Mouse (Mus musculus) heart, embryonic 11.5 days (tissue): ENCODE measurements around the gene Abhd17b. TPM values are rescaled to one million over a fixed set of nuclear protein-coding genes. Genes with fewer than 3 reads are reported as not detected.
A peak's percentile ranks its signal among the peaks of the same experiment; 100 is the strongest.

Experiments used
- ATAC-seq: fragments of 200-750 bp; cut with Nextera tagmentation; replicated peaks from 2 replicates; pipeline ENCODE4 v1.8.0; 2017; ENCODE audit warnings: moderate library complexity; ENCODE audit not compliant: insufficient number of reproducible peaks, low FRiP score, low TSS enrichment
- H3K27ac ChIP-seq: fragments of 300-500 bp; sonication (generic); 2 replicates; pipeline ENCODE4 v1.5.1; 2014; ENCODE audit warnings: mild to moderate bottlenecking, low read depth, low read length
- H3K27me3 ChIP-seq: fragments of 300-500 bp; sonication (generic); 2 replicates; pipeline ENCODE4 v1.6.1; 2014; ENCODE audit warnings: mild to moderate bottlenecking, low read length, mixed read lengths; ENCODE audit not compliant: control insufficient read depth, insufficient read depth
- H3K36me3 ChIP-seq: fragments of 300-500 bp; sonication (generic); 2 replicates; pipeline ENCODE4 v1.6.1; 2014; ENCODE audit warnings: mild to moderate bottlenecking, low read length, moderate library complexity, mixed read lengths; ENCODE audit not compliant: control insufficient read depth, insufficient read depth
- H3K4me1 ChIP-seq: fragments of 300-500 bp; sonication (generic); 2 replicates; pipeline ENCODE4 v1.6.1; 2014; ENCODE audit warnings: low read length; ENCODE audit not compliant: control insufficient read depth, insufficient read depth
- H3K4me2 ChIP-seq: fragments of 300-500 bp; sonication (generic); 2 replicates; pipeline ENCODE4 v1.6.1; 2014; ENCODE audit warnings: mild to moderate bottlenecking, moderate library complexity
- H3K4me3 ChIP-seq: fragments of 300-500 bp; sonication (generic); 2 replicates; pipeline ENCODE4 v1.5.1; 2014; ENCODE audit warnings: low read depth, low read length
- H3K9ac ChIP-seq: fragments of 300-500 bp; sonication (generic); 2 replicates; pipeline ENCODE4 v1.6.1; 2014; ENCODE audit warnings: mild to moderate bottlenecking, low read depth, low read length, moderate library complexity
- H3K9me3 ChIP-seq: fragments of 300-500 bp; sonication (generic); replicated peaks from 2 replicates; pipeline ENCODE4 v1.6.1; 2016; ENCODE audit warnings: low read length; ENCODE audit not compliant: control insufficient read depth
- WGBS: fragments of 180-500 bp; shearing (Covaris S2); extraction: QIAGEN DNeasy Blood & Tissue Kit; methylation state at CpG from one replicate; pipeline ENCODE4 v1.1.7; 2014; ENCODE audit not compliant: insufficient replicate concordance; 5-methylcytosine and 5-hydroxymethylcytosine counted together
- polyA plus RNA-seq: library from polyadenylated mRNA; unstranded; fragments of >200 nt; fragmentation: Nextera tagmentation; extraction: Ambion mirVana; gene quantifications from 2 replicates; pipeline ENCODE4 v1.2.1, GENCODE M21; 2014

Abhd17b gene
- polyA plus RNA-seq, 1 experiment from 2014 or later: 19.4 TPM

DNA sequence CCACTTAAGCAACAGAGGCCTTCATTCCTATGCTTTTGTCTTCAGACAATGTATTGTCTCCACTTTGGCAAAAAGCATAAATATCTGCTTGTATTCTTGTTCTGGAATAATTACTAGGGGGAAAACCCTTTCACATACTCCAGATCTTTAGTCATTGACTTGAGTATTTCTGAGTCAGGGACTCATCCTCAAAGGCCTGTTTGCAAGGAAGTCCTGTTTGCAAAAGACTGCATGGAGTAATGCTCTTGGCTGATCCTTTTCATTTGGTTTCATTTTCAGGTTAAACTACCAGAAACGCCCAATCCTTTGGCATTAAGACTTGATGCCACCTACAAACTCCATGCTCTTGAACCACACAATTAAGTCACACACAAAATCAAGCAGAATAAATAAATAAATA, 9.1 kb upstream of the Abhd17b start:
- Histone ChIP-seq H3K27me3 (no peaks in the 10 kb centered on the region), H3K36me3 (no peaks in the 10 kb centered on the region), H3K4me3 (no peak overlapping the region), H3K4me2 (no peak overlapping the region), H3K9me3 (no peaks in the 10 kb centered on the region), H3K27ac (no peak overlapping the region), H3K9ac (no peak overlapping the region), H3K4me1 (no peaks in the 10 kb centered on the region)
- ATAC-seq: no peak
- WGBS: 72% methylated on average over 1 of the region's 1 CpGs

DNA sequence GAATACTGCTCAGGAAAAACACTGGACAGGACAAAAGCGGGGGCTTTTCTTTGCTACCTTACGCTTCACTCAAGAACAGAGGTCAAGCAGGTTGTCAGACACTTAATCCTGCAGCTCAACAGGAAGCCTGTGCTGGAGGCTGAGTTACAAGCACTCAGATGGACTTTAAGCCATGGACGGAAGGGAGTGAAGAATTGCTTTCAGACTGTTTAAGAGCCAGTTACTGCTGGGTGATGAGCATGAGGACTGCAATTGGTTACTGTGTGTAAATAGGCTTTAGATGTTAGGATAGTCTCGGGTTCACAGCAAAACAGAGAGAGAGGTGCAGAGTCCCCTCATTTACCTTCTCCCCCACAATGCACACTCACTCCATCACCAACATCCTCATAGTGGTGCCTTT, 7.7 kb upstream of the Abhd17b start:
- Histone ChIP-seq H3K4me1 (no peaks in the 10 kb centered on the region), H3K36me3 (no peaks in the 10 kb centered on the region), H3K9ac (no peak overlapping the region), H3K27ac (no peak overlapping the region), H3K9me3 (no peaks in the 10 kb centered on the region), H3K4me2 (no peak overlapping the region), H3K27me3 (no peaks in the 10 kb centered on the region), H3K4me3 (no peak overlapping the region)
- ATAC-seq: no peak
- 78% methylated on average over 4 of the region's 4 CpGs for WGBS

DNA sequence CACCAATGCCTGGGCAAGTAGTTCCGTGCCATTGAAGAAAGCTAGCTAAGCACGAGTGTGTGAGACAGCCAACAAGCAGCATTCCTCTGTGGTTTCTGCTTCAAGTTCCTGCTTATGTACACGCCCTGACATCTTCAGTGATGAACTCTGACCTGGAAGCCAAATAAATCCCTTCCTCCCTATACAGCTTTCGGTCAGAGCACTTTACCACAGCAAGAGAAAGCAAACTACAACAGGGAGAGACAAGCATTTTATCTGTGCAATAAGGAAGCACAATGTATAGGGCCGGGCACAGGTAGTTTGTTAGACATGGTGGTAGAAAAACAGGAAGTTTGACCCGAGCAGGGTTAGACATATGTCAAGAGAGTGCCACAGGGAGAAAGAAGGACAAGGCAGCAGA, 6.8 kb upstream of the Abhd17b start:
- ATAC-seq: no peak
- Histone ChIP-seq H3K9me3 (no peaks in the 10 kb centered on the region), H3K36me3 (no peaks in the 10 kb centered on the region), H3K9ac (no peak overlapping the region), H3K4me3 (no peak overlapping the region), H3K27ac (no peak overlapping the region), H3K4me2 (no peak overlapping the region), H3K4me1 (no peaks in the 10 kb centered on the region), H3K27me3 (no peaks in the 10 kb centered on the region)
- 71% methylated on average over 6 of the region's 6 CpGs for WGBS

DNA sequence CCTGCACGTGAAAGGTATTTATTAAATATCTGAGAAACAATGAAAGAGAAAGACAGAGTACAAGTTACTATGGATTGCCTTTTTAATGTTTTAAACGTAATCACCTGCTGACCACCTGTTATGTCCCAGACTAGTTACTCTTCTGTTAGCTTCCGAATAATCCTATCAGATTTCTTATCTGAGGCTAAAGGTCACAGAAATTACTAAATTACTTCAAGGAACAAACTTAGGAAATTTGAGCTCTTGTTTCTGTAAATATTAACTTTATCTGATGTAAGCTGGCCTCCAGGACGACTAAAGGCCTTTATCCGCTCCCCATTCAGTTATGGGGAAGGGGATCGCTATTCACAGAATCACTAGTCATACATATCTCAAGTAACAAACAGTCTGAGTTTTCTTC, 1.3 kb upstream of the Abhd17b start:
- H3K27me3 ChIP-seq: no peaks in the 10 kb centered on the region
- no peaks in the 10 kb centered on the region for H3K9me3 ChIP-seq
- H3K4me1 ChIP-seq: peaks cover 11% of the 10 kb centered on the region; the same call in 1 of the 2 replicates
- peak overlapping the region; percentile 87 for H3K4me3 ChIP-seq
- no peaks in the 10 kb centered on the region for H3K36me3 ChIP-seq
- no peak for ATAC-seq
- no peak overlapping the region for H3K27ac ChIP-seq
- peak overlapping the region; percentile 86 for H3K9ac ChIP-seq
- peak overlapping the region; percentile 88 for H3K4me2 ChIP-seq
- WGBS: 46% methylated on average over 6 of the region's 6 CpGs

DNA sequence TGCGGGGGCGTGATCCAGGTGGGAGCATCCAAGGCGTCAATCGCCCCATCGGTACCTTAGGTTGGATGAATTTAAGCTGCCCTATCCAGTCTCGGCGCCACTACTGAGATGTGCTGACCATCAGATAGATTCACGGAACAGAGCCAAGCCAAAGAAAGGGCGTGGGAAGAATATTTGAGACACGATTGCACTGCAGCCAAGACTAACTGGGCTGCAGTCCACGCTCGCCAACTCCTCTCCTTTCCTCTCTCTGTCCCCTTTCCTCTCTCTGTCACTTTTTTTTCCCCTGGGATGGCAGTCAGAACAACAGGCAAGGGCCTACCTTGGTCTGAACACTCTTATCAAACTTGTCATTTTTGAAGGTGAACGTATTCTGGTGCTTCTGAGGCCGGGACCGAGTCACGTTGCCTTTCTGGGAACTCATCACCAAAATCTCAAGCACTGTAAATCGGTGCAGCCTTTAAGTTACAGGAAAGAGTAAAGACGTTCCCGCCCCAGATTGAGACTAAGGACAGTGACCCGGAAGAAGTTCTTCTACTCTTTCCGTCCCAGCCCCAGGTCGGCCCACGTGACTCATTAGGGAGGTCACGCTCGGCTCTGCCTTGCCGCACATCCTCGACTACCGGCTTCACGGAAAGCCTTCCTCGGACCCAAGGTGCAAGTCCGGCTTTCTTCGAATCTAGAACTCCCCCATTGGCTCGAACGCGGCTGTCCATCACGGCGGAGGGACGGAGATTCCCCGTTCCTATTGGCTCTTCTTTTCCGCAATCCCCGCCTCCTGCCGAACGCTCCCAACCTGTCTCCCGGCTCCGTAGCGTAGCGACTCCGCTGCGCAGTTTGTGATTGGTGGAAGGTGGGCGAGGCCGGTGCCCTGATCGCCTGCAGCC, 457 bp upstream of the Abhd17b start, which contains the start of gene 1110059E24Rik:
1110059E24Rik (minus strand) TSS at position 692 of the 887 bp plus-strand sequence.
- peak within 1 kb of the TSS; percentile 88 for H3K4me2 ChIP-seq
- H3K9me3 ChIP-seq: no peaks in the 10 kb centered on the region
- peaks cover 11% of the 10 kb centered on the region; the same call in 1 of the 2 replicates for H3K4me1 ChIP-seq
- H3K27ac ChIP-seq: peak within 1 kb of the TSS; percentile 97
- no peaks in the 10 kb centered on the region for H3K36me3 ChIP-seq
- 6% methylated on average over 52 of the region's 52 CpGs for WGBS
- H3K4me3 ChIP-seq: peak within 1 kb of the TSS; percentile 87
- no peaks in the 10 kb centered on the region for H3K27me3 ChIP-seq
- peak; percentile 100 for ATAC-seq
- peak within 1 kb of the TSS; percentile 93 for H3K9ac ChIP-seq

DNA sequence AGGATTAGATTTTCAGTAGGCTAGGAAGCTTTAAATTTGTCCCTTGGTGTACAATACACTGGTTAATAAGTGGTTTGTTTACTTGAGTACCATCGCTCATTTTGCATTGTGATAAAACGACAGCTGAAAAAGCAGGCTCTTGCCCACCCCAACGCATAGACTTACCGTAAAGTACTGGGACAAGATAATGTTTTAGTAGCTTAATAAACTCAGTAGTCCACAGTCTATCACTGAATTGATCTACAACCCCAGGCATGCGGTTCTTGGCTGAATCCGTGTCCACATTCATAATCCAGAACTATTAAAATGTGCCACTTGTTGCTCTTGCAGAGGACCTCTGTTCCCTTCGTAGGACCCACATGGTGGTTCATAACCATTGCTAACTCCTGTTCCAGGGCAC, 1.8 kb downstream of the Abhd17b start:
- Histone ChIP-seq H3K4me3 (peak overlapping the region; percentile 87), H3K27ac (no peak overlapping the region), H3K9ac (no peak overlapping the region; the same call in 1 of the 2 replicates), H3K4me1 (peaks cover 11% of the 10 kb centered on the region; the same call in 1 of the 2 replicates), H3K9me3 (no peaks in the 10 kb centered on the region), H3K27me3 (no peaks in the 10 kb centered on the region), H3K4me2 (peak overlapping the region; percentile 65), H3K36me3 (no peaks in the 10 kb centered on the region)
- 68% methylated on average over 7 of the region's 7 CpGs for WGBS
- ATAC-seq: no peak

DNA sequence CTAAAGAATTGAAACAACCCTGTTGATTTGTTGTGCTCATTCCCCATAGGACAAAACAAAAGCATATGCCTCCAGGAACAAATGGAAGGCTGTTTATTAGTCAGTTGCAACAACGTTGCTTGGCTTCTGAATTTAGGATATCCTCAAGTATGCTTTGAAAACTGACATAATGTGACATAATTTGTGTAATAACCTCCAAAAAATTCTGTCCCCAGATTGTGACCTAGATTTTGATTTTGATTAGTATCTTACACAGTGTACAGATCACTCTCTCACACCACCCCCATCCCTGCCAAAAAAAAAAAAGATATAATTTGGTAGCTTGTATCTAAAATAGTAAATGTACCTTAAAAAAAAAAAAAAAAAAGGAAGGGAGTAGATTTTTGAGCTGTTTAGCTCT, 7.7 kb downstream of the Abhd17b start:
- Histone ChIP-seq H3K4me1 (no peaks in the 10 kb centered on the region; the same call in 1 of the 2 replicates), H3K36me3 (no peaks in the 10 kb centered on the region), H3K9ac (no peak overlapping the region), H3K27ac (no peak overlapping the region), H3K4me2 (no peak overlapping the region), H3K4me3 (no peak overlapping the region), H3K9me3 (no peaks in the 10 kb centered on the region), H3K27me3 (no peaks in the 10 kb centered on the region)
- no peak for ATAC-seq
- WGBS: 87% methylated on average over 1 of the region's 1 CpGs

DNA sequence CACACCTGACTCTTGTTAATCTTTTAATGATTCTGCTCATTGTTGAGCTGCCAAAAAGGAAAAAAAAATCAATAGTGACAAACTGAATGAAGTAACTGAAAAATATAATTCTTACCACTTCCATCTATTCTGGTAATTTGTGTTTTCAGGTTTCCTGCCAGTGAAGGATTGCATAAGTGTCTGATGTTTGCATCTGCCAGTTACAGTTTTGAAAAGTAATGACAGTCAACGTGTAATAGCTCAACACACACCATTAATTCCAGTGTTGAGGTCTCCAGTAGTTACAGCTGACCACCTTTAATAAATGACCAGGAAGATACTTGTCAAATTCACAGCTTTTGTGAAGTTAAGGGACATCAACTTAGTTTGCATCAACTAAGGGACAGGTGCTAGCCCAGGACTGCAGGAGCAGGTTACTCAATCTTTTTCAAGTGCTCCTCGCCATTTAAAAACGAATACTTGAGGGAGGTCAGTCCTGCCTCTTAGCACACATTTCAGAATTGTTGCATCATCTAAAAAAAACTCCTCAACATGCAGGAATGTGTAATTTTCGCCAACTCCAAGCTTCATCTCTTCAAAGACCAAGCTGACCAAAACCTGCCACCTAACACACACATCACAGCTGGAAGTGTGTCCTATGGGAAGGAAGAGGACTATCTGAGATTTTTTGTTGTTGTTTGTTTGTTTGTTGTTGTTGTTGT, 10.9 kb downstream of the Abhd17b start:
- WGBS: 83% methylated on average over 4 of the region's 4 CpGs
- Histone ChIP-seq H3K27ac (no peak overlapping the region), H3K4me1 (no peaks in the 10 kb centered on the region), H3K4me3 (no peak overlapping the region), H3K9ac (no peak overlapping the region), H3K36me3 (no peaks in the 10 kb centered on the region), H3K4me2 (no peak overlapping the region), H3K27me3 (no peaks in the 10 kb centered on the region), H3K9me3 (no peaks in the 10 kb centered on the region)
- no peak for ATAC-seq
